Mouse (Mus musculus): ENCODE results near the gene Sstr1. TPM values are rescaled to one million over a fixed set of nuclear protein-coding genes. Genes with fewer than 3 reads are reported as not detected.

The Sstr1 gene
- polyA plus RNA-seq (2014; fragmentation: Illumina TruSeq; extraction: RNeasy Lipid Tissue Mini Kit (QIAGEN cat#74804)) = not detected

GRCm38 (mm10) chr12:58211163-58212071, at the start of gene Sstr1:
Sstr1 (plus strand) TSS chr12:58211772.

Other genes starting within 250 kb of the Sstr1 start
- 48.9 TPM for gene Clec14a, start 57.5 kb downstream of the Sstr1 start, polyA plus RNA-seq (2014; fragmentation: Illumina TruSeq; extraction: RNeasy Lipid Tissue Mini Kit (QIAGEN cat#74804))

All from ovary, adult 10 weeks (tissue).